Mouse (Mus musculus): ENCODE measurements at regions not wholly inside any gene's neighbourhood (a gene's known extent, or its start where the extent isn't known, plus 50 kb on each side); places are given as distances from the start of the nearest gene placed in this dataset.
A peak's percentile ranks its signal among the peaks of the same experiment; 100 is the strongest.

DNA sequence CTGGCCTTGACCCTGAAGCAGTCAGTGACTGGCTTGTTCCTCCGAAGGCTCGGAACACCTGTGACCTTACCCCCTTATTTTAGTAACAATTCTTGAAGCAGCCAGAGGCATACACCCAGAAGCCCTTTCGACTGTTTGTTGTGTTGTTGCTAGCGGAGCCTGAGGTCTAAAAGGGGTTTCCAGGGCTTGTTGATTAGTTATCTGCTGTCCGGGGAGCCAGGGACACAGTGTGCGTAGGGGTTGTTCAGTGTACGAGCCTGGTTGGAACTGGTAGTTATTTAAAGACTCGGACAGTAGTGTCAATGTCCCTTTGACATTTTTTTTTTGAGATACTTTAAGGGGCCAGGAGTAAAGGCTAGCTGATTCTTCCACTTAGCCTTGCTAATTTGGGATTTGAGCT, 71.1 kb downstream of the Tmem100 start:
- Histone ChIP-seq H3K36me3 (replicated peaks; ENCODE audit: control insufficient read depth, insufficient read depth, low read length) (no peaks in the 10 kb centered on the region), H3K4me2 (ENCODE audit: low read depth, low read length) (no peak overlapping the region), H3K4me1 (ENCODE audit: control insufficient read depth, insufficient read depth) (peaks cover 21% of the 10 kb centered on the region), H3K9me3 (replicated peaks; ENCODE audit: control insufficient read depth, low read length) (no peaks in the 10 kb centered on the region), H3K27me3 (ENCODE audit: control insufficient read depth, insufficient read depth, low read length) (no peaks in the 10 kb centered on the region), H3K27ac (ENCODE audit: low read depth) (peak overlapping the region; percentile 79), H3K9ac (replicated peaks; ENCODE audit: low read depth, low read length) (no peak overlapping the region), H3K4me3 (ENCODE audit: low read depth, low read length) (no peak overlapping the region)
- DNase-seq (ENCODE audit: low spot score) (peak; percentile 90), ATAC-seq (ENCODE audit: insufficient read depth, low read depth) (peak; percentile 95)
- TF ChIP-seq CTCF (IDR thresholded peaks at IDR 0.05; ENCODE audit: low read depth) (no peak), EP300 (IDR thresholded peaks at IDR 0.05; ENCODE audit: low read depth) (peak; percentile 42; the same call in 1 of the 2 replicates)
- WGBS = 16% methylated on average over 8 of the region's 8 CpGs

DNA sequence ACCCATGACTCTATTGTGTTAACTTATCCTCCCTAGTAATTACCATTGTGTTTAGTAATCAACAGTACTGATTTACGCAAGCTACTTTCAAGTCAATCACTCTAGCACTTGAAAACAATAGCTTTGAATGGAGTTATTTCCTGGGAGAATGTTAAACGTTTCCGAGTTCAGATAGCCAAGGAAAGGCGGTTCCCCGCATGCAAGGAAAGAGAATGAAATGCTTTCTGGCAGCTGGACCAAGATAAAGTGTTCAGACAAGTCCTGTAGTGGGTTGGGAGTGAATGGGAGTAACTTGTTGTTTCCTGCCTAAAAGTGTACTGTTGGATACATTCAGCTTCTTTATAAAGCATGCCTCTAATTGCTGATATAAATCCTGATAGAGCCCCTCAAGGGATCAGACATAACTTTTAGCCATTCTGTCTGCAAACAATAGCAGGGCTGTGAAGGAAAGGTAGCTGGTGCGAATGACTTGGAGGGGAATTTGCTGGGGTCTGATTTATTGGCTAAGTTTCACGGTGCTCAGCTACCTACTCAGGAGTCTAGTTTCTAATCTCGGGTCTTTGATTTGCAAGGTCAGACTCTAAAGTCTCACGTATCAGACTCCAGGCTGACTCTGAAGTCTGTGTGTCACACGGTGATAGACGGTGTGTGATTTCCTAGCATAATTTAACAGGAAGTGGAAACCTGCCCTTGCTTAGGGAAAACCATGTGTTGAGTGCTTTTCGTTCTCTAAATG, 76.1 kb downstream of the Tmem100 start:
- H3K9me3 ChIP-seq (replicated peaks; ENCODE audit: control insufficient read depth, low read length) = no peaks in the 10 kb centered on the region
- H3K4me2 ChIP-seq (ENCODE audit: low read depth, low read length) = no peak overlapping the region
- no peak overlapping the region for H3K4me3 ChIP-seq (ENCODE audit: low read depth, low read length)
- 0 out of 2 replicates have a peak overlapping the region, but pooled peaks have one; percentile 21 for H3K27ac ChIP-seq (ENCODE audit: low read depth)
- H3K9ac ChIP-seq (replicated peaks; ENCODE audit: low read depth, low read length) = no peak overlapping the region
- H3K36me3 ChIP-seq (replicated peaks; ENCODE audit: control insufficient read depth, insufficient read depth, low read length) = no peaks in the 10 kb centered on the region
- TF ChIP-seq CTCF (IDR thresholded peaks at IDR 0.05; ENCODE audit: low read depth) = no peak
- no peak for TF ChIP-seq EP300 (IDR thresholded peaks at IDR 0.05; ENCODE audit: low read depth)
- no peaks in the 10 kb centered on the region for H3K27me3 ChIP-seq (ENCODE audit: control insufficient read depth, insufficient read depth, low read length)
- no peak for ATAC-seq (ENCODE audit: insufficient read depth, low read depth)
- WGBS = 35% methylated on average over 12 of the region's 12 CpGs
- no peak for DNase-seq (ENCODE audit: low spot score)
- H3K4me1 ChIP-seq (ENCODE audit: control insufficient read depth, insufficient read depth) = peaks cover 10% of the 10 kb centered on the region; the same call in 1 of the 2 replicates

DNA sequence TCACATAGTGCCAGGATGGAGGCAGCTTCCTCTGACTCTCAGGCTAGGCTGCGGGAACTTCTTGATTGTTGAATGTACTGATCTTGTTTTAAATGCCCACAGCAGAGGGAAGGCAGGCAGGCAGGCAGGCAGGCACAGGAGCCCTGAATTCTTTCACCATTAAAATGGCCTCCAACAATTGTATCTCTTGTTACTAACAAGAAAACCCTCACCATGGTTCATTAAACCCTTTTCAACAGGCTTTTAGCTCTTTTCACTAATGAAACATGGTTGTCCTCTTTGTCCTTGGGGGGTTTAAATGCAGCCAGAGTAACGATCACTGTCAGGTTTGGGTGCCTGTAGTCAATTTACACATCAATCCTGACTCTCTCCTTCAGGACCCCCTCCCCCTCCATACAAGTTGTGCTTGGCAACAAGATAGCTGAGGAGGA, 77.8 kb upstream of the Gm45716 start:
- H3K27me3 ChIP-seq (ENCODE audit: control insufficient read depth, insufficient read depth, low read length) = no peaks in the 10 kb centered on the region
- no peaks in the 10 kb centered on the region for H3K9me3 ChIP-seq (replicated peaks; ENCODE audit: control insufficient read depth, low read length)
- no peak for TF ChIP-seq EP300 (IDR thresholded peaks at IDR 0.05; ENCODE audit: low read depth)
- TF ChIP-seq CTCF (IDR thresholded peaks at IDR 0.05; ENCODE audit: low read depth) = no peak
- 0 out of 2 replicates have a peak, but pooled peaks cover 4% of the 10 kb centered on the region for H3K4me1 ChIP-seq (ENCODE audit: control insufficient read depth, insufficient read depth)
- WGBS = 67% methylated on average over 2 of the region's 2 CpGs
- ATAC-seq (ENCODE audit: insufficient read depth, low read depth) (no peak), DNase-seq (ENCODE audit: low spot score) (no peak)
- no peak overlapping the region for H3K9ac ChIP-seq (replicated peaks; ENCODE audit: low read depth, low read length)
- no peak overlapping the region for H3K4me2 ChIP-seq (ENCODE audit: low read depth, low read length)
- H3K4me3 ChIP-seq (ENCODE audit: low read depth, low read length) = no peak overlapping the region
- H3K27ac ChIP-seq (ENCODE audit: low read depth) = no peak overlapping the region
- no peaks in the 10 kb centered on the region for H3K36me3 ChIP-seq (replicated peaks; ENCODE audit: control insufficient read depth, insufficient read depth, low read length)

DNA sequence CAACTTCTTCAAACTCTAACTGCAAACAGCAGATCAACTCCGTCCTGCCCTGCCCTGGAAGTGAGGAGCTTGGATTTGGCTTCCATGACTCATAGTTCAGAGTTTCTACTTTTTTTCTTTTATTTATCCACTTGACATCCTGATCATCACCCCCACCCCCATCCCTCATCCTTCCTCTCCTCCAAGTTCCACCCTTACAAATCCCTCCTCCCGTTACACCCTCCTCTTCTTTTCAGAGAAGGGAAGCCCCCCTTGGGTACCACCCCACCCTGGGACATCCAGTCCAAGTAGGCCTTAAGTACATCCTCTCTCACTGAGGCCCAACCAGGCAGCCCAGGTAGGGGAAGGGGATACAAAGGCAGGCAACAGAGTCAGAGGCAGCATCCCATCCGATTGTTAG, 77.3 kb upstream of the Gm45716 start:
- Histone ChIP-seq H3K4me1 (ENCODE audit: control insufficient read depth, insufficient read depth) (0 out of 2 replicates have a peak, but pooled peaks cover 4% of the 10 kb centered on the region), H3K9me3 (replicated peaks; ENCODE audit: control insufficient read depth, low read length) (no peaks in the 10 kb centered on the region), H3K27me3 (ENCODE audit: control insufficient read depth, insufficient read depth, low read length) (no peaks in the 10 kb centered on the region), H3K4me3 (ENCODE audit: low read depth, low read length) (no peak overlapping the region), H3K4me2 (ENCODE audit: low read depth, low read length) (no peak overlapping the region), H3K27ac (ENCODE audit: low read depth) (no peak overlapping the region), H3K36me3 (replicated peaks; ENCODE audit: control insufficient read depth, insufficient read depth, low read length) (no peaks in the 10 kb centered on the region), H3K9ac (replicated peaks; ENCODE audit: low read depth, low read length) (no peak overlapping the region)
- ATAC-seq (ENCODE audit: insufficient read depth, low read depth) (no peak), DNase-seq (ENCODE audit: low spot score) (no peak)
- 88% methylated on average over 3 of the region's 3 CpGs for WGBS
- TF ChIP-seq EP300 (IDR thresholded peaks at IDR 0.05; ENCODE audit: low read depth) (no peak), CTCF (IDR thresholded peaks at IDR 0.05; ENCODE audit: low read depth) (no peak)

GRCm38 (mm10) chr11:90112174-90112573, 75.3 kb upstream of the Gm45716 start:
- no peak overlapping the region for H3K9ac ChIP-seq (replicated peaks; ENCODE audit: low read depth, low read length)
- no peaks in the 10 kb centered on the region for H3K27me3 ChIP-seq (ENCODE audit: control insufficient read depth, insufficient read depth, low read length)
- H3K4me2 ChIP-seq (ENCODE audit: low read depth, low read length) = no peak overlapping the region
- H3K4me3 ChIP-seq (ENCODE audit: low read depth, low read length) = no peak overlapping the region
- H3K36me3 ChIP-seq (replicated peaks; ENCODE audit: control insufficient read depth, insufficient read depth, low read length) = no peaks in the 10 kb centered on the region
- TF ChIP-seq EP300 (IDR thresholded peaks at IDR 0.05; ENCODE audit: low read depth) (no peak), CTCF (IDR thresholded peaks at IDR 0.05; ENCODE audit: low read depth) (no peak)
- 78% methylated on average over 7 of the region's 7 CpGs for WGBS
- no peaks in the 10 kb centered on the region for H3K4me1 ChIP-seq (ENCODE audit: control insufficient read depth, insufficient read depth)
- H3K27ac ChIP-seq (ENCODE audit: low read depth) = no peak overlapping the region
- ATAC-seq (ENCODE audit: insufficient read depth, low read depth) (no peak), DNase-seq (ENCODE audit: low spot score) (no peak)
- H3K9me3 ChIP-seq (replicated peaks; ENCODE audit: control insufficient read depth, low read length) = no peaks in the 10 kb centered on the region

Measured in heart, postnatal 0 days (tissue).